Comparison of ENCODE assay signal across 7 mouse cellular contexts in genomic region chr12:82616486-82616812, GRCm38 (mm10). TPM values are rescaled to one million over a fixed set of nuclear protein-coding genes. Genes with fewer than 3 reads are reported as not detected.
DNase-seq lines count a peak whose midpoint lies in the region; ATAC-seq and TF ChIP-seq lines count a peak whose summit lies in the region.

No protein-coding gene starts in this region.

- no peak for ATAC-seq in lung, embryonic 16.5 days (ENCODE audit: low read depth)
- no peak; the same call in 1 of the 2 replicates for ATAC-seq in forebrain, embryonic 15.5 days (replicated peaks)

- H3K4me2 ChIP-seq in lung, embryonic 16.5 days (ENCODE audit: low read depth, low read length), result peak overlapping the region; percentile 95
- H3K4me2 ChIP-seq in forebrain, embryonic 15.5 days (replicated peaks), result peak overlapping the region; percentile 97

- peak overlapping the region; percentile 59 for H3K9ac ChIP-seq in lung, embryonic 16.5 days (ENCODE audit: low read length)
- H3K9ac ChIP-seq in forebrain, embryonic 15.5 days (replicated peaks), result peak overlapping the region; percentile 72

- H3K4me1 ChIP-seq in lung, embryonic 16.5 days (replicated peaks; ENCODE audit: control insufficient read depth, insufficient read depth, low read length), result peaks cover 4% of the 10 kb centered on the region
- peaks cover 16% of the 10 kb centered on the region for H3K4me1 ChIP-seq in forebrain, embryonic 15.5 days
- peaks cover 15% of the 10 kb centered on the region for H3K4me1 ChIP-seq in limb, embryonic 10.5 days
- H3K4me1 ChIP-seq in olfactory bulb, adult 2 months (ENCODE audit: control insufficient read depth, insufficient read depth, low read length), result peaks cover 11% of the 10 kb centered on the region
- H3K4me1 ChIP-seq in thymus, adult 2 months (replicated peaks; ENCODE audit: control insufficient read depth, insufficient read depth, low read length), result no peaks in the 10 kb centered on the region

- DNase-seq in lung, postnatal 25 days (ENCODE audit: low spot score), result no peak
- DNase-seq in limb, embryonic 10.5 days (ENCODE audit: low spot score), result no peak
- no peak for DNase-seq in thymus, adult 2 months
- DNase-seq in spleen, adult 18-20 months, result no peak

- no peaks in the 10 kb centered on the region for H3K36me3 ChIP-seq in lung, embryonic 16.5 days (ENCODE audit: control insufficient read depth, insufficient read depth, low read length)
- no peaks in the 10 kb centered on the region for H3K36me3 ChIP-seq in forebrain, embryonic 15.5 days
- no peaks in the 10 kb centered on the region for H3K36me3 ChIP-seq in limb, embryonic 10.5 days
- H3K36me3 ChIP-seq in thymus, adult 2 months (ENCODE audit: control insufficient read depth, insufficient read depth, low read length), result no peaks in the 10 kb centered on the region

- peaks cover 31% of the 10 kb centered on the region for H3K27me3 ChIP-seq in lung, embryonic 16.5 days (ENCODE audit: control insufficient read depth, insufficient read depth, low read depth, low read length)
- H3K27me3 ChIP-seq in forebrain, embryonic 15.5 days, result peaks cover 22% of the 10 kb centered on the region
- H3K27me3 ChIP-seq in limb, embryonic 10.5 days (ENCODE audit: low read depth, poor library complexity, severe bottlenecking), result peaks cover 59% of the 10 kb centered on the region
- H3K27me3 ChIP-seq in thymus, adult 2 months (ENCODE audit: control insufficient read depth, insufficient read depth, low read length), result peaks cover 14% of the 10 kb centered on the region

- TF ChIP-seq POLR2A in olfactory bulb, adult 2 months (IDR thresholded peaks at IDR 0.05; ENCODE audit: insufficient read depth, low read depth, low read length), result no peak
- no peak for TF ChIP-seq POLR2A in thymus, adult 2 months (IDR thresholded peaks at IDR 0.05; ENCODE audit: control insufficient read depth, extremely low read depth, insufficient read depth, low read length, poor library complexity)

- no peak overlapping the region for H3K27ac ChIP-seq in lung, embryonic 16.5 days (ENCODE audit: low read length)
- H3K27ac ChIP-seq in forebrain, embryonic 15.5 days (replicated peaks), result no peak overlapping the region
- H3K27ac ChIP-seq in limb, embryonic 10.5 days, result no peak overlapping the region
- no peak overlapping the region for H3K27ac ChIP-seq in olfactory bulb, adult 2 months (ENCODE audit: insufficient read depth, low read depth, low read length)
- H3K27ac ChIP-seq in thymus, adult 2 months (ENCODE audit: control insufficient read depth, insufficient read depth, low read length), result no peak overlapping the region

- H3K9me3 ChIP-seq in lung, embryonic 16.5 days (ENCODE audit: control insufficient read depth, low read length), result no peaks in the 10 kb centered on the region
- H3K9me3 ChIP-seq in forebrain, embryonic 15.5 days, result no peaks in the 10 kb centered on the region
- H3K9me3 ChIP-seq in limb, embryonic 10.5 days (replicated peaks), result no peaks in the 10 kb centered on the region

- TF ChIP-seq CTCF in olfactory bulb, adult 2 months (IDR thresholded peaks at IDR 0.05; ENCODE audit: insufficient read depth, low read depth, low read length), result no peak
- TF ChIP-seq CTCF in thymus, adult 2 months (IDR thresholded peaks at IDR 0.05; ENCODE audit: borderline replicate concordance, control insufficient read depth, extremely low read depth, insufficient read depth, low read length, poor library complexity), result no peak

- H3K4me3 ChIP-seq in lung, embryonic 16.5 days (ENCODE audit: low read length), result peak overlapping the region; percentile 57
- peak overlapping the region; percentile 69 for H3K4me3 ChIP-seq in forebrain, embryonic 15.5 days
- peak overlapping the region; percentile 60 for H3K4me3 ChIP-seq in limb, embryonic 10.5 days
- peak overlapping the region; percentile 73 for H3K4me3 ChIP-seq in olfactory bulb, adult 2 months (ENCODE audit: insufficient read depth, low read depth, low read length)
- H3K4me3 ChIP-seq in thymus, adult 2 months (ENCODE audit: control insufficient read depth, insufficient read depth, low read length), result no peak overlapping the region

- WGBS in lung, embryonic 16.5 days, result 3% methylated on average over 19 of the region's 19 CpGs
- WGBS in forebrain, embryonic 15.5 days, result 1% methylated on average over 19 of the region's 19 CpGs
- WGBS in limb, embryonic 10.5 days, result 5% methylated on average over 19 of the region's 19 CpGs
- 2% methylated on average over 19 of the region's 19 CpGs for WGBS in olfactory bulb, adult 2 months
- WGBS in thymus, adult 2 months, result 6% methylated on average over 19 of the region's 19 CpGs

RNA-seq across cellular contexts. Expression of gene Rgs6, which starts 28.4 kb away (rescaled TPM):
- 2.9 and 3.0 TPM in 2 replicates for polyA plus RNA-seq in lung, embryonic 16.5 days (2015; fragmentation: Nextera tagmentation; extraction: Ambion mirVana)
- polyA plus RNA-seq in forebrain, embryonic 15.5 days (2015; fragmentation: Nextera tagmentation; extraction: Ambion mirVana), result 11.6 and 12.8 TPM in 2 replicates
- 0.09 TPM in 1 of 2 replicates, not detected in the other for polyA plus RNA-seq in limb, embryonic 10.5 days (2016; fragmentation: Nextera tagmentation; extraction: Ambion mirVana)
- polyA plus RNA-seq in olfactory bulb, adult 2 months (2012; ENCODE audit: insufficient read depth, insufficient read length, low replicate concordance, missing spikeins), result not detected in 2 replicates
- 0.06 and 0.46 TPM in 2 replicates for polyA plus RNA-seq in thymus, adult 2 months (2012; rRNA removed)
